Mouse (Mus musculus) ES-E14 (cell line): ENCODE measurements around the gene Stxbp3. TPM values are rescaled to one million over a fixed set of nuclear protein-coding genes. Genes with fewer than 3 reads are reported as not detected.

ENCODE experiments used
- DNase-seq: peaks from one replicate; pipeline ENCODE4 v3.0.0-alpha.2; 2013; ENCODE audit warnings: low read depth, low spot score
- H3K27ac ChIP-seq: 2 replicates; pipeline ENCODE4 v1.5.1; 2012; ENCODE audit warnings: low read depth, mild to moderate bottlenecking, low read length, moderate library complexity, mixed read lengths; ENCODE audit not compliant: poor library complexity, insufficient read depth, severe bottlenecking
- H3K36me3 ChIP-seq: 2 replicates; pipeline ENCODE4 v1.6.1; 2012; ENCODE audit warnings: mild to moderate bottlenecking, low read length, moderate library complexity, mixed read lengths; ENCODE audit not compliant: control insufficient read depth, poor library complexity, insufficient read depth, severe bottlenecking
- H3K4me1 ChIP-seq, 2 experiments: fragments of 150-350 bp in 1 of 2; sonication (generic) in 1 of 2; 2 replicates each; pipeline ENCODE4 v1.6.1; 2012; ENCODE audit warnings: low read length in 2 of 2, mild to moderate bottlenecking in 1 of 2, mixed read lengths in 1 of 2; ENCODE audit not compliant: control insufficient read depth in 2 of 2, insufficient read depth in 2 of 2, poor library complexity in 1 of 2
- H3K4me3 ChIP-seq, 2 experiments: fragments of 150-350 bp in 1 of 2; sonication (generic) in 1 of 2; 2 replicates each; pipeline ENCODE4 v1.5.1; 2012; ENCODE audit warnings: low read length in 2 of 2, low read depth in 1 of 2, mild to moderate bottlenecking in 1 of 2, mixed read lengths in 1 of 2; ENCODE audit not compliant: insufficient read depth in 1 of 2, poor library complexity in 1 of 2, severe bottlenecking in 1 of 2
- H3K9ac ChIP-seq: 2 replicates; pipeline ENCODE4 v1.6.1; 2012; ENCODE audit warnings: low read depth, mild to moderate bottlenecking, low read length, mixed read lengths; ENCODE audit not compliant: poor library complexity, insufficient read depth, severe bottlenecking
- H3K9me3 ChIP-seq: fragments of 150-350 bp; sonication (generic); 2 replicates; pipeline ENCODE4 v1.6.1; 2012; ENCODE audit warnings: low read depth, mild to moderate bottlenecking, low read length; ENCODE audit not compliant: control insufficient read depth, insufficient read depth
- CHD2 ChIP-seq: IDR thresholded peaks from 2 replicates; pipeline ENCODE4 v1.6.1; 2014; ENCODE audit warnings: mild to moderate bottlenecking, low read depth, low read length, inconsistent platforms
- HCFC1 ChIP-seq: IDR thresholded peaks from 2 replicates; pipeline ENCODE4 v1.6.1; 2012; ENCODE audit warnings: low read length, inconsistent platforms, borderline replicate concordance; ENCODE audit not compliant: insufficient read depth
- MAFK ChIP-seq: IDR thresholded peaks from 2 replicates; pipeline ENCODE4 v1.6.1; 2014; ENCODE audit warnings: mild to moderate bottlenecking, low read depth, low read length, inconsistent platforms; ENCODE audit not compliant: insufficient read depth
- ZC3H11A ChIP-seq: IDR thresholded peaks from 2 replicates; pipeline ENCODE4 v1.6.1; 2012; ENCODE audit warnings: low read depth, mild to moderate bottlenecking, inconsistent platforms, low read length, borderline replicate concordance
- ZNF384 ChIP-seq: IDR thresholded peaks from 2 replicates; pipeline ENCODE4 v1.6.1; 2012; ENCODE audit warnings: low read depth, low read length, inconsistent platforms
- in situ Hi-C, 2 experiments: fragments of 600-800 bp; cut with MboI; formaldehyde crosslinking; loops; one replicate each; pipeline ENCODE4 v1.15.1; 2025; ENCODE audit warnings: low sequenced_read_pairs in 2 of 2, inconsistent platforms in 1 of 2; ENCODE audit not compliant: unreplicated experiment in 2 of 2
- total RNA-seq: library from RNA; depleted of rRNA; stranded (reverse); fragments of 300-350 nt; gene quantifications from 2 replicates; pipeline ENCODE4 v1.2.3, GENCODE M21; 2012

The Stxbp3 gene
- total RNA-seq, 1 experiment: 18.1 TPM

- H3K27ac ChIP-seq: no peak overlapping the region
- H3K9ac ChIP-seq: no peak overlapping the region
- in situ Hi-C loops: no loop called here
- H3K36me3 ChIP-seq: no peaks in the 10 kb centered on the region
- no peak for DNase-seq
- TF ChIP-seq CHD2 (no peak), ZNF384 (no peak), MAFK (no peak), ZC3H11A (no peak), HCFC1 (no peak)
- no peaks in the 10 kb centered on the region for H3K9me3 ChIP-seq
- no peak overlapping the region for H3K4me3 ChIP-seq
- peaks cover 0 to 1% of the 10 kb centered on the region in 2 experiments; a peak in 1 of 4 replicates for H3K4me1 ChIP-seq
These were observed 58.4 kb downstream of the Stxbp3 start for GRCm38 (mm10) chr3:108781884-108782270.

DNA sequence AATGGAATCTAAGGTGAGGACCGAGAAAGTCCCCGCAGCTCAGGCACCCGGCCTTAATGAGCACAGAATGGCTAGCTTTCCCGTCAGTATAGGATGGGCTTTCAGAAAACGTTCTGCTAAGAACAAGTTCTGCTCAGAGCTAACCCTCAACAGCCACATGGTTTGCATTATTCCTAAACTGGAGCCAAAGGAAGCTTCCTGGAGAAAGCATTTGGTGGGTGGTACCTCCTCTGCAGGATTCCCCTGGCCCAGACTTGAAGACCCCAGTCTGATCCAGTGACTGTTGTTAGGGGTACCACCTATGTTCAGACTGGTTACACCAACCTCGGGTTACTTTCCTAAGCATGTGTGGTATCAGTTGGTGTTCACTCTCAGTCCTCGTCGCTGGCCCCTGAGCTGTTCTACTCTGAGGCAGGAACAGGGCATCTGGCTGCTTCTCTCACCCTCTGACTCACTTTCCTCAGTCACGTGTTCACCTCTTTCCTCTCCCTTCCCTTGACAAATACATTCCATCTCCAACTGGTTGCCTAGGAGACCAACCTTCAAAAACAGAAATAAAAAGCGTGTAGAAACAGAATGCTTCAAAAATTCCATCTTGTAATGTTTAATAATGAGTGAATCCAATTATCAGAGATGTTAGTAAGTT lies 59.0 kb downstream of the Stxbp3 start:
- Histone ChIP-seq H3K27ac (no peak overlapping the region), H3K36me3 (no peaks in the 10 kb centered on the region), H3K4me1 (peaks cover 0 to 1% of the 10 kb centered on the region in 2 experiments; a peak in 1 of 4 replicates), H3K9me3 (no peaks in the 10 kb centered on the region), H3K9ac (no peak overlapping the region), H3K4me3 (no peak overlapping the region)
- in situ Hi-C loops: no loop called here
- DNase-seq: no peak
- TF ChIP-seq CHD2 (no peak), HCFC1 (no peak), ZC3H11A (no peak), ZNF384 (no peak), MAFK (no peak)

GRCm38 (mm10) chr3:108778761-108779540 lies 61.4 kb downstream of the Stxbp3 start:
- Histone ChIP-seq H3K4me3 (no peak overlapping the region), H3K9ac (no peak overlapping the region), H3K36me3 (no peaks in the 10 kb centered on the region), H3K4me1 (peaks cover 0 to 1% of the 10 kb centered on the region in 2 experiments; a peak in 1 of 4 replicates), H3K27ac (no peak overlapping the region), H3K9me3 (no peaks in the 10 kb centered on the region)
- TF ChIP-seq MAFK (no peak), ZNF384 (no peak), ZC3H11A (no peak), CHD2 (no peak), HCFC1 (no peak)
- in situ Hi-C loops: no loop called here
- no peak for DNase-seq

GRCm38 (mm10) chr3:108772811-108773210 lies 67.5 kb downstream of the Stxbp3 start:
- TF ChIP-seq ZNF384: no peak
- no peak for TF ChIP-seq HCFC1
- TF ChIP-seq CHD2: no peak
- no peak for TF ChIP-seq MAFK
- TF ChIP-seq ZC3H11A: no peak
- Histone ChIP-seq H3K4me1 (no peaks in the 10 kb centered on the region; a peak in 1 of 4 replicates), H3K27ac (no peak overlapping the region), H3K9me3 (no peaks in the 10 kb centered on the region), H3K36me3 (no peaks in the 10 kb centered on the region), H3K9ac (no peak overlapping the region), H3K4me3 (no peak overlapping the region)
- DNase-seq: no peak
- in situ Hi-C loops: no loop called here
